Mouse (Mus musculus): Measurements from ENCODE around the gene Fignl1.

GRCm38 (mm10) chr11:11826475-11826874 lies 17.7 kb upstream of the Fignl1 start:
- TF ChIP-seq POLR2A (IDR thresholded peaks at IDR 0.05; ENCODE audit: insufficient read depth, low read depth, low read length) (no peak), EP300 (IDR thresholded peaks at IDR 0.05; ENCODE audit: insufficient read depth, low read depth, low read length) (no peak), CTCF (IDR thresholded peaks at IDR 0.05) (no peak)
